Mouse (Mus musculus): ENCODE results near the gene Dffa.

GRCm38 (mm10) chr4:149080111-149080510 lies 23.8 kb upstream of the Dffa start:
- TF ChIP-seq CTCF (IDR thresholded peaks at IDR 0.05; ENCODE audit: low read depth) = no peak
- TF ChIP-seq EP300 (IDR thresholded peaks at IDR 0.05; ENCODE audit: low read depth) = no peak

Measured in heart, postnatal 0 days (tissue).